Mouse (Mus musculus) intestine, embryonic 16.5 days (tissue): ENCODE measurements around the gene Acsm4. TPM values are rescaled to one million over a fixed set of nuclear protein-coding genes. Genes with fewer than 3 reads are reported as not detected.

ENCODE experiments used
- ATAC-seq: fragments of 200-750 bp; cut with Nextera tagmentation; 2 replicates; pipeline ENCODE4 v1.8.0; 2017; ENCODE audit warnings: moderate TSS enrichment, moderate library complexity
- H3K27ac ChIP-seq: fragments of 300-500 bp; sonication (generic); 2 replicates; pipeline ENCODE4 v1.5.1; 2014; ENCODE audit warnings: mild to moderate bottlenecking, low read length
- H3K27me3 ChIP-seq: fragments of 300-500 bp; sonication (generic); replicated peaks from 2 replicates; pipeline ENCODE4 v1.6.1; 2014; ENCODE audit warnings: low read length, control low read depth, mixed read lengths; ENCODE audit not compliant: control insufficient read depth, insufficient read depth
- H3K36me3 ChIP-seq: fragments of 300-500 bp; sonication (generic); 2 replicates; pipeline ENCODE4 v1.6.1; 2014; ENCODE audit warnings: low read length, control low read depth; ENCODE audit not compliant: control insufficient read depth, insufficient read depth
- H3K4me1 ChIP-seq: fragments of 300-500 bp; sonication (generic); 2 replicates; pipeline ENCODE4 v1.6.1; 2014; ENCODE audit warnings: low read length, control low read depth, mixed read lengths; ENCODE audit not compliant: control insufficient read depth, insufficient read depth
- H3K4me2 ChIP-seq: fragments of 300-500 bp; sonication (generic); 2 replicates; pipeline ENCODE4 v1.6.1; 2014; ENCODE audit warnings: low read depth, low read length, control low read depth
- H3K4me3 ChIP-seq: fragments of 300-500 bp; sonication (generic); 2 replicates; pipeline ENCODE4 v1.5.1; 2014; ENCODE audit warnings: mild to moderate bottlenecking, low read length
- H3K9ac ChIP-seq: fragments of 300-500 bp; sonication (generic); 2 replicates; pipeline ENCODE4 v1.6.1; 2014; ENCODE audit warnings: low read depth, low read length
- H3K9me3 ChIP-seq: fragments of 300-500 bp; sonication (generic); 2 replicates; pipeline ENCODE4 v1.6.1; 2016; ENCODE audit warnings: low read length, control low read depth; ENCODE audit not compliant: control insufficient read depth
- WGBS: fragments of 180-500 bp; shearing (Covaris S2); extraction: QIAGEN DNeasy Blood & Tissue Kit; methylation state at CpG from one replicate; pipeline ENCODE4 v1.1.7; 2014; 5-methylcytosine and 5-hydroxymethylcytosine counted together
- polyA plus RNA-seq: library from polyadenylated mRNA; unstranded; fragments of >200 nt; fragmentation: Nextera tagmentation; extraction: Ambion mirVana; gene quantifications from 2 replicates; pipeline ENCODE4 v1.2.1, GENCODE M21; 2015

The Acsm4 gene
- polyA plus RNA-seq, 1 experiment from 2014 or later: not detected

DNA sequence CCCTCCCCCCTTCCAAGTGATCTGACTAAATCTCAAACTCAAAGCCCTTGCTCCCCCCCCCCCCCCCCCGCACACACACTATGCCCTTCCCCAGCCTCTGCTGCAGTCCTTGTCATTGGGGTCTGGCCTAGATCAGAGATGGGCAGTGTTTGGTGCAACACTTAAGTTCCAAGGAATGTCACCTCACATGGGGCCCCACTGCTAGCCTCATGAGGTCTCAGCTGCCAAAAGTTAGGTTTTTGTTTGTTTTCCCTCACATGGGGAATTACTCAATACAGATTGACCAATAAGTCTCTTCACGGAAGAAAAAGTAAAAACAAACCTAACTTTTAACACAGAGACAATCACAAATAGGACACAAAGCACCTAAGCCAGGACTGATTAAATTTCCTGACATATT is 58.9 kb downstream of the Acsm4 start:
- Histone ChIP-seq H3K9me3 (no peaks in the 10 kb centered on the region), H3K27ac (no peak overlapping the region), H3K4me3 (no peak overlapping the region), H3K4me1 (peaks cover 5% of the 10 kb centered on the region; the same call in 1 of the 2 replicates), H3K9ac (no peak overlapping the region), H3K4me2 (no peak overlapping the region), H3K27me3 (no peaks in the 10 kb centered on the region), H3K36me3 (no peaks in the 10 kb centered on the region)
- no peak for ATAC-seq
- 61% methylated on average over 1 of the region's 2 CpGs for WGBS

DNA sequence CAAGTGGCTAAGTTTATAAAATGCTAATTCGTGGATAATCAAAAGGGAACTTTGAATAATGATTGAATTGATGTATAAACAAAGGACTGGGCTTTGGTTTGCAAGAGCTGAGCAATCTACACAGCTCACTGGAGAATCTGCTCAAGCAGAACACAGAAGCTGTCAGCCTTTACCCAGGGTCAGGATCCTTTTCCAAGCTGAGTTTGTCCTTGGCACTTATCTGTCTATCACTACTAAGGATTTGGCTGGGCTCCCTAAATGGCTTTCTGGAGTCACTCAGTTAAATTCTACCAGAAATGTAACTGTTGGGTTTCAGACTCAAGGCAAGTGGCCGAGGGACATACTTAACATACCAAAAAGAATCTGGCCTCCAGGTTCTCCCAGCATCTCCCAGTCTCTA is 60.1 kb downstream of the Acsm4 start:
- WGBS: 61% methylated on average over 2 of the region's 2 CpGs

DNA sequence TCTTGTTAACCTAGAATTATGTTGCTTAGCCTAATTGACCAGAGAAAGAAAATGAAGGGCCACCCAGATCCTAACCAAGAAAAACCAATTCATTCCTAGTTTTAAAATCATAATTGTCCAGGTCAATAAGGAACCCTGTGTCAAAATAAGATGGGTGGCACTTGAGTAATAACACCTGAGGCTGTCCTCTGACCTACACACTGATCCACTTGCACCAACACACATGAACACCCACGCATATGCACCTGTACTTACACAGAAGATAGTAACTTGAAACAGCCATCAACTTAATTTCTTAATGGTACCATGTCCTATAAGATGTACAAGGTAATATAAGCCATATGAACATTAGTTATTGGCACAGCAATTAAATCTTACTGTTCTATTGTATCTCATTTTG is 63.9 kb downstream of the Acsm4 start:
- Histone ChIP-seq H3K36me3 (no peaks in the 10 kb centered on the region), H3K9ac (no peak overlapping the region), H3K27me3 (no peaks in the 10 kb centered on the region), H3K4me2 (no peak overlapping the region), H3K27ac (no peak overlapping the region), H3K9me3 (no peaks in the 10 kb centered on the region), H3K4me1 (no peaks in the 10 kb centered on the region), H3K4me3 (no peak overlapping the region)
- no peak for ATAC-seq
- WGBS: 80% methylated on average over 1 of the region's 1 CpGs

More for the DNA sequence above, 60.1 kb downstream of the Acsm4 start:
- no peaks in the 10 kb centered on the region for H3K36me3 ChIP-seq
- no peak overlapping the region for H3K27ac ChIP-seq
- H3K4me3 ChIP-seq: no peak overlapping the region
- no peaks in the 10 kb centered on the region for H3K4me1 ChIP-seq
- ATAC-seq: no peak
- no peak overlapping the region for H3K4me2 ChIP-seq
- H3K27me3 ChIP-seq: no peaks in the 10 kb centered on the region
- H3K9me3 ChIP-seq: no peaks in the 10 kb centered on the region
- H3K9ac ChIP-seq: no peak overlapping the region

DNA sequence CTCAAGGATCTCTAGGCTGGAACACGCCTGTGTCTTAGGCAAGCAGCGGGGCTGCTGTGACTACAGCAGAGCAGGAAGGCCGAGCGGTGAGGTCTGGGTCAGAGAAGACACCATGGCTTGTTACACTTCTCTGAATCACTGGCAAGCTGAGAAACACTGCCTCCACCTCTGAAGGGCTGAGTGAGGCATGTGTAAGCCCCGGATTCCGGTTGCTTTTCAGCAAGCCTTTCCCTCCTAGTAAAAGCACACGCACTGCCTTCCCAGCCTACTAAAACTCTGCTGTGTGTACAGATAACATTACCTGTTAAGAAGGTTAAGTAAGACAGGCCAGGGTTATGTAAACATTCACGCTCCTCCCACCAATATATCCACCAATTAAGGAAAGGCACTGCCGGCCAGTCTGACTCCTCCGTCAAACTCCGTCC is 70.7 kb downstream of the Acsm4 start, which contains the start of gene Acsm3:
TSS of gene Acsm3 (plus strand) at position 397 of the 425 bp plus-strand sequence.
- H3K27ac ChIP-seq: peak within 1 kb of the TSS; percentile 54
- 33% methylated on average over 11 of the region's 11 CpGs for WGBS
- H3K9me3 ChIP-seq: no peaks in the 10 kb centered on the region
- H3K4me1 ChIP-seq: peaks cover 5% of the 10 kb centered on the region; the same call in 1 of the 2 replicates
- no peaks in the 10 kb centered on the region for H3K27me3 ChIP-seq
- peak within 1 kb of the TSS; percentile 44 for H3K4me2 ChIP-seq
- peak within 1 kb of the TSS; percentile 19 for H3K4me3 ChIP-seq
- no peaks in the 10 kb centered on the region for H3K36me3 ChIP-seq
- peak; percentile 90 for ATAC-seq
- H3K9ac ChIP-seq: peak within 1 kb of the TSS; percentile 49

DNA sequence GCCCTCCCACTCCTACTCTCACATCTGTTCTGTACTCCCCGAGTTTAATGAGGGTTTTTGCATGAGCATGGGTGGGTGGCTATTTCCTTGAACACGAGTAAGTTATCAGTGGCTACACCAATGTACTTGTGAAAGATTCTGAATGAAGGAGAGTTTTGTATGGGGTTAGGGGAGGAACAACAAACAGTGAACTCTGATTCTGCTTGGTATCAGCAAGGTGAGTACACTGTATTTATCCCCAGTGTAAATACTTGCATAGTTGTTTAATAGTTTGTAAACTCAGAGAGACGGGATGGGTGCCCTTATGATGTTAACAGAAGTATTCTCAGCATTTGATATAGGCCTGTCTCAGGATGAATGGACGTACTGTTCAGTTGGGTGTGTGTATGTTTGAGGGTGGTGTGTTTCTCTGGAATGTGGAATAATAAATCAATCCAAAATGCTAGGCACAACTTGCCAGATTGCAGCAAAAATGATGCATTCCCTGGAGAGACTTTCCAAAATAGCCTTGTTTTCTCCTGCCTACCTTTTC is 72.4 kb downstream of the Acsm4 start:
- Histone ChIP-seq H3K27ac (no peak overlapping the region), H3K36me3 (no peaks in the 10 kb centered on the region), H3K9ac (no peak overlapping the region), H3K4me2 (no peak overlapping the region), H3K4me3 (no peak overlapping the region), H3K9me3 (no peaks in the 10 kb centered on the region), H3K4me1 (peaks cover 9% of the 10 kb centered on the region; the same call in 1 of the 2 replicates), H3K27me3 (no peaks in the 10 kb centered on the region)
- ATAC-seq: no peak
- 30% methylated on average over 4 of the region's 4 CpGs for WGBS

Other genes starting within 250 kb of the Acsm4 start
- 0.59 and 0.89 TPM in 2 replicates for gene Gp2, start 230.7 kb upstream of the Acsm4 start, polyA plus RNA-seq
- not detected in 2 replicates for gene Umod, start 210.7 kb upstream of the Acsm4 start, polyA plus RNA-seq
- gene Acsm5, start 170.6 kb upstream of the Acsm4 start, polyA plus RNA-seq: 0.07 TPM in 1 of 2 replicates, not detected in the other
- gene Pdilt, start 166.5 kb upstream of the Acsm4 start, polyA plus RNA-seq: not detected in 2 replicates
- gene Acsm2, start 135.7 kb upstream of the Acsm4 start, polyA plus RNA-seq: not detected in 2 replicates
- 0.09 and 0.10 TPM in 2 replicates for gene Acsm1, start 83.0 kb upstream of the Acsm4 start, polyA plus RNA-seq
- 53.8 and 56.4 TPM in 2 replicates for gene Thumpd1, start 30.8 kb downstream of the Acsm4 start, polyA plus RNA-seq
- 7.2 and 8.3 TPM in 2 replicates for gene Acsm3, start 70.9 kb downstream of the Acsm4 start, polyA plus RNA-seq
- 15.8 and 17.2 TPM in 2 replicates for gene Rexo5, start 104.0 kb downstream of the Acsm4 start, polyA plus RNA-seq
- 14.0 and 15.1 TPM in 2 replicates for gene Eri2, start 104.0 kb downstream of the Acsm4 start, polyA plus RNA-seq
- 10.3 and 10.7 TPM in 2 replicates for gene Lyrm1, start 205.8 kb downstream of the Acsm4 start, polyA plus RNA-seq
- 13.1 and 13.9 TPM in 2 replicates for gene Dcun1d3, start 206.3 kb downstream of the Acsm4 start, polyA plus RNA-seq